Mouse (Mus musculus): ENCODE results near the gene Prkar2b. TPM values are rescaled to one million over a fixed set of nuclear protein-coding genes. Genes with fewer than 3 reads are reported as not detected.

Prkar2b gene
- polyA plus RNA-seq, 1 experiment from 2014 or later, result 31.1 TPM

DNA sequence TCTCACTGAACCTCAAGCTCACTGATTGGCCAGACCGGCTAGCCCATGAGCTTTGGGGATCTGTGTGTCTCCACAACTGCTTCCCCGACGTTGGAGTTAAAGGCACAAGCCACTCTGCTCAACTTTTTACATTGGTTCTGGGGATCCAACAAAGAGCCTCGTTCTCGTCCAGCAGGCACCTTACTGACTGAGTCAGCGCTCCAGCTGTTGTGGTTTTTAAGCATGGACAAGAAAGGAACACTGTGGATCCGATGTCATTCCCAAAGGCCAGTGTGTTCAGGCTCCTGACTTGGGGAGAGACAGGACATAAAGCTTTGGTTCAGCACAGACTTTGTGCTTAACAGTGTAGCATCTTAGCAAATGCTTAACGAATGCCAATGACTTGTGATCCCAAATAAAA is 89.5 kb downstream of the Prkar2b start:
- Histone ChIP-seq H3K36me3 (replicated peaks) (no peaks in the 10 kb centered on the region), H3K27ac (no peak overlapping the region), H3K4me3 (no peak overlapping the region), H3K4me1 (no peaks in the 10 kb centered on the region), H3K9me3 (no peaks in the 10 kb centered on the region), H3K27me3 (ENCODE audit: poor library complexity, severe bottlenecking) (no peaks in the 10 kb centered on the region)
- 89% methylated on average over 8 of the region's 8 CpGs for WGBS
- no peak for DNase-seq (ENCODE audit: extremely low spot score, low spot score)

DNA sequence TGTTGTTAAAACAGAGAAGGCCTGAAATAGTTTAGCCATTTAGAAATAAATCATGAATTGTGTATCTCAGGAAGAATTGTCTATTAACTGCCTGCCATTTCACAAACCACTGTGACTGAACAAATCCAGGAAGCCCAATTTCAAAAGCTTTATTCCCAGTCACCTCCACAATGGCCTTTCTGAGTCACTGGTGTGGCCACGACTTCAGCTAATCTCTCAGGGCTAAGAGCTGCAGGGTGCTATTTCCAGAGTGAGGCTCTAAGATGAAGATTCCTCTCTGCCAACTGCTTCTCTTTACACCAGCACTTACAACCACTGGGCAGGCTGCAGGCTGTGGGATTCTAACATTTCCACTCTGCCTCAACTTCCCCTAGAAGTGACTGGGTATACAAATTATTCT is 92.0 kb downstream of the Prkar2b start:
- no peak overlapping the region for H3K4me3 ChIP-seq
- peaks cover 2% of the 10 kb centered on the region for H3K36me3 ChIP-seq (replicated peaks)
- 27% methylated on average over 1 of the region's 1 CpGs for WGBS
- DNase-seq (ENCODE audit: extremely low spot score, low spot score), result no peak
- no peaks in the 10 kb centered on the region for H3K4me1 ChIP-seq
- no peak overlapping the region for H3K27ac ChIP-seq
- H3K27me3 ChIP-seq (ENCODE audit: poor library complexity, severe bottlenecking), result no peaks in the 10 kb centered on the region
- H3K9me3 ChIP-seq, result no peaks in the 10 kb centered on the region

DNA sequence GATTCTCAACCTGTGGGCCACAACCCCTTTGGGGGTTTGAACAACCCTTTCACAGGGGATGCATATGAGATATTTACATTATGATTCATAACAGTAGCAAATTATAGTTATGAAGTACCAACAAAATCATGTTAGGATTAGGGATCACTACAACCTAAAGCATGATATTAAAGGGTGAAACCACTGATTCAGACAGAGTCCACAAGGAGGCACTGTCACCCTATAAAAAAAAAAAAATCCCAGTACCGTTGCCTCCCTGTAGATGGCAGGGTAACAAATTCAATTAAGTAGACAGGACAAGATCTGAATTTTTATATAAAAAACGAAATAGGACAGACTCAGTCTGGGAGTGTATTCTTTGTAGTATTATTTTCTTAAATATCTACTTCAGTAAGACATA is 93.6 kb downstream of the Prkar2b start:
- WGBS, result 10% methylated on average over 2 of the region's 2 CpGs
- Histone ChIP-seq H3K27me3 (ENCODE audit: poor library complexity, severe bottlenecking) (no peaks in the 10 kb centered on the region), H3K9me3 (no peaks in the 10 kb centered on the region), H3K27ac (no peak overlapping the region), H3K4me3 (no peak overlapping the region), H3K36me3 (replicated peaks) (peaks cover 4% of the 10 kb centered on the region), H3K4me1 (no peaks in the 10 kb centered on the region)
- no peak for DNase-seq (ENCODE audit: extremely low spot score, low spot score)

DNA sequence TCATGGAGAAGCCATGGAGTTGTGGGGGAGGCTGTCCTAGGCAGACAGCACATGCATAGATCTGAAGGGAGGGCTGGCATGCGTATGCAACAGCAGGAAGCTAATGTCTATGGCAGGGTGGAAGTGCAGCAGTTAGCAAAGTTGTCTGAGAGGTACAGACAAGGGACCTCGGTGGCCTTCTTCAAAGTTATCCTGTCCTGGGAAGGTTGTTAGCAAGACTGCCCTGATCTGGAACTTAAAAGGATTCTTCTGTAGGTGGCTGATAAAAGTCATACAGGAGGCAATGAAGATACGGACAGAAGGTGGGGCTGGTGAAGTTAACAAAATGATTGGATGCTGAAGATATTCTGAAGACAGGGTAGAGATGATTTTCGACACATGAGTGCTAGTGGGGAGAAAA is 94.7 kb downstream of the Prkar2b start:
- DNase-seq (ENCODE audit: extremely low spot score, low spot score), result no peak
- 86% methylated on average over 4 of the region's 4 CpGs for WGBS
- Histone ChIP-seq H3K9me3 (no peaks in the 10 kb centered on the region), H3K4me1 (no peaks in the 10 kb centered on the region), H3K27ac (no peak overlapping the region), H3K36me3 (replicated peaks) (peaks cover 4% of the 10 kb centered on the region), H3K4me3 (no peak overlapping the region), H3K27me3 (ENCODE audit: poor library complexity, severe bottlenecking) (no peaks in the 10 kb centered on the region)

DNA sequence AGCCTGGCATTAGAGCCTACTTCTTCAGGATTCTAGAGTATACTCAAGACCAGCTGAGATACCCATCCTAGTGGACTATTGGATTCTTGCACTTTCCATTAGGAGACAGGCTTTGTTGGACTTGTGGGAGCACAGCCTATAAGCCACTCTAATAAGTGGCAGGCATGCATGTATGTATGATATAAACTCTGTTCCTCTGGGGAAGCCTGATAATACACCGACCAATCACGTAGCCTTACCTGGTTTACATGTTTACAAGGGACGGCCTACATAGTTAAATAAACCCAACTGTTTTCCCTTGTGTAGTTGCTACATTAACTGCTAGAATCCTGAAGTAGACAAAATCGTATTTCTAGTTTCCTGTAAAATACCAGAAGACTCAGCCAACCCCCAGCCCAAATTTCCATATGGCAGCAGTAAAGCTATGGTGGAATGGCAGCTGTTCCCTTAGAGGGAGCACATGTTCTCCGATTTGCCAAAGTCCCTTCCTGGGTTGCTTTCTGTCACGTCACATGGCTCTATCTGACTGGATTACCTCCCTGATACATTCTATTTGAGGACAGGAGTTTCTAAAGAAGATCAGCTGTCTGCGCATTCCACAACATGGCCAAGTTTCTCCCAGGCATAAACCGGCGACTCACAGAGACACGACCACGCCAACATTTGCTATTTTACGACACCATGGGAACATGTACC is 95.4 kb downstream of the Prkar2b start:
- WGBS, result 92% methylated on average over 12 of the region's 12 CpGs
- Histone ChIP-seq H3K27ac (no peak overlapping the region), H3K9me3 (no peaks in the 10 kb centered on the region), H3K4me1 (no peaks in the 10 kb centered on the region), H3K4me3 (no peak overlapping the region), H3K36me3 (replicated peaks) (peaks cover 4% of the 10 kb centered on the region), H3K27me3 (ENCODE audit: poor library complexity, severe bottlenecking) (no peaks in the 10 kb centered on the region)
- no peak for DNase-seq (ENCODE audit: extremely low spot score, low spot score)

DNA sequence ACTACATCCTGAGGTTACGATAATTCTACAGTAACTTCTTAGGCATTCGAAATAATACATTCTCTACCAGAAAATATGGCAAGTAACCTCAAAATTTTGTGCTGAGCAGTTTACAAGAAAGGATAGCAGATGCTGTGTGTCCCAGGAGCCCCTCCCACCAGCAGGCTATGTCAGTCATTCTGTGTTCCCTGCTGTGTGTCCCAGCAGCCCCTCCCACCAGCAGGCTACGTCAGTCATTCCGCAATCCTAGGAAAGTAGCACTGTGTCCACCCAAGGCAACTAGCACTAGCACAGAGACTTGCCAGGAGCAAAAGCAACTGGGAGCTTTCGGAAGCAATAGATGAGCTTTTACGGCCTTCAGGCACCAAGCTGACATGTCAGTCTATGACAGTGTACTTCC is 97.0 kb downstream of the Prkar2b start:
- Histone ChIP-seq H3K27me3 (ENCODE audit: poor library complexity, severe bottlenecking) (no peaks in the 10 kb centered on the region), H3K9me3 (no peaks in the 10 kb centered on the region), H3K36me3 (replicated peaks) (peaks cover 4% of the 10 kb centered on the region), H3K4me1 (no peaks in the 10 kb centered on the region), H3K4me3 (no peak overlapping the region), H3K27ac (no peak overlapping the region)
- DNase-seq (ENCODE audit: extremely low spot score, low spot score), result no peak
- 89% methylated on average over 6 of the region's 6 CpGs for WGBS

DNA sequence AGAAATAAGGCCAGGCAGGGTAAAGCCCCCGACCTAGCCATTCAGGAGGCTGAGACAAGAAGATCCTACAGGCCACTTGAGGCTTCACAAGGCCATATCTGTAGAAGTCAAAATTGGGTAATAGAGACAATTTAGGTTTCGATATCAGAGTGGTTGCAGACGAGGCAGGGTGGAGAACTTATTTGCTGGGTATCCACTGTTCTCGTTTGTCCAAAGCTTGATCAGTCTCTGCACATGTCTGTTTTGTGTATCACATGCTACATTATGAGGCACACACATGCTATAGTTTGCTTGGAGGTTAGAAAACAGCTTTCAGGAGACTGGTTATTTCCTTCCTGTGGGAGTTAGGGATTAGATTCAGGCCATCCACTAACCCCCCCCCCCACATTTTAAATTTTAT is 105.3 kb downstream of the Prkar2b start:
- H3K4me1 ChIP-seq, result peaks cover 4% of the 10 kb centered on the region
- H3K27ac ChIP-seq, result no peak overlapping the region
- WGBS, result 85% methylated on average over 4 of the region's 4 CpGs
- DNase-seq (ENCODE audit: extremely low spot score, low spot score), result no peak
- no peaks in the 10 kb centered on the region for H3K36me3 ChIP-seq (replicated peaks)
- H3K9me3 ChIP-seq, result no peaks in the 10 kb centered on the region
- no peaks in the 10 kb centered on the region for H3K27me3 ChIP-seq (ENCODE audit: poor library complexity, severe bottlenecking)
- no peak overlapping the region for H3K4me3 ChIP-seq

DNA sequence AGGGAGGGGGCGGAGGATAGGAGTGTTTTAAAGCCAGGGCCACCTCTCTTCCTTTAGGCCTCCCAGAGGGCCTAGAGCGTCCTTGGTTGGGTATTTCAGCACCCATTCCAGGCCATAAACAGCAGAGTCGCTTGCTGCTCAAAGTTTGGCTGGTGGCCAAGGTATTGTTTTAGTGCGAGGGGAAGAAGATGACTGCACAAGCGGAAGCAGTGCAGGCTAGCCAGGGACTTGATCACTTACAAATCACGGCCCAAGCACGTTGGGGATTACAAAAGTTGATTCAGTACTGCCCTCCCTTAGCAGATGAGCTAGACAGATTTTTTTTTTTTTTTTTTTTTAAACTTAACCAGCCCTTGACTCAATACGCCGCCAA is 110.5 kb downstream of the Prkar2b start:
- Histone ChIP-seq H3K27me3 (ENCODE audit: poor library complexity, severe bottlenecking) (no peaks in the 10 kb centered on the region), H3K36me3 (replicated peaks) (peaks cover 5% of the 10 kb centered on the region), H3K27ac (peak overlapping the region; percentile 72), H3K9me3 (no peaks in the 10 kb centered on the region), H3K4me3 (peak overlapping the region; percentile 93), H3K4me1 (peaks cover 18% of the 10 kb centered on the region)
- DNase-seq (ENCODE audit: extremely low spot score, low spot score), result no peak
- 7% methylated on average over 9 of the region's 9 CpGs for WGBS

DNA sequence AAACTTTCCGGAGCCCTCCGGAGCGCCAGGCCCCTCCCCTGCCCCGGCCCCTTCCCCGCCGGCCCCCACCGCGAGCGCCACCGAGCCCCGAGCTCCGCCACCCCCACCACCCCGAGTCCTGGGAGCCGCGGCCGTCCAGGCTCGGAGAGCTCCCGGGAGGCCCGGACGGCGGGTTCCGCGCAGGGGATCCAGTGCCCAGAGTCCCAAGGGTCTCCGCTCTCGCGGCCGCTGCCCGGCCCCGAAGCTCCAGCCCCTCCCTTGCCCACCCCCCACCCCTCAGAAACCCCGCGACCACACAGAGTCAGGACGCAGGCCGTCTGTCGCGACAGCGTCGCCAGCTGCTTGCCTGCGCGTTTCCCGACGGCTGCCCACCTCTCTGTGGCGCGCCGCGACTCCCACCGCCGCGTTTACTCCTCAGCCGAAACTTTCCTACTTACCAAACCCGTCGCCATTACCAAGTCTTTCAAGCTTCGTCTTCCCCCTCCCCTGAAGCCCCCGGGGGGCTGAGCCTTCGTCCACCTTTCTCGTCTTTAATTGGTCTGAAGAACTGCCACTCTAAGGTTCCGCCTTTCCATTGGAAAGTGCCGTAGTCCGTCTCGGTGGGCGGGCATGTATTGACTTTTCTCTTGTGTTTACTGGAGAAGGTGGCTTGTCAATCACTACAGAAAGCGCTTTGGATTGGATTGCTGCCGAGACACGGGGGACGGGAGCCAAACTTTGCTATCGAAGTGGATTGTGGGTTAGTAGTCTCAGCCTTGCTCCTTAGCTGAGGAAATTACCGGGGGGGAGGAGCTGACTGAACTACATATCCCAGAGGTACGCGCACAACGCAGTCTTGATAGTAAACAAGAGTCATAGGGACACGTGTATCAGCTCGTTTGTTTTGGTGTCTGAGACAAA is 111.1 kb downstream of the Prkar2b start, which contains the start of gene Hbp1:
TSS of gene Hbp1 (minus strand) at position 777 of the 900 bp plus-strand sequence.
- H3K27ac ChIP-seq, result peak within 1 kb of the TSS; percentile 100
- no peaks in the 10 kb centered on the region for H3K9me3 ChIP-seq
- peak; percentile 95 for DNase-seq (ENCODE audit: extremely low spot score, low spot score)
- WGBS, result under 1% methylated on average over 65 of the region's 71 CpGs
- no peaks in the 10 kb centered on the region for H3K27me3 ChIP-seq (ENCODE audit: poor library complexity, severe bottlenecking)
- H3K4me1 ChIP-seq, result peaks cover 18% of the 10 kb centered on the region
- H3K4me3 ChIP-seq, result peak within 1 kb of the TSS; percentile 93
- peaks cover 5% of the 10 kb centered on the region for H3K36me3 ChIP-seq (replicated peaks)

DNA sequence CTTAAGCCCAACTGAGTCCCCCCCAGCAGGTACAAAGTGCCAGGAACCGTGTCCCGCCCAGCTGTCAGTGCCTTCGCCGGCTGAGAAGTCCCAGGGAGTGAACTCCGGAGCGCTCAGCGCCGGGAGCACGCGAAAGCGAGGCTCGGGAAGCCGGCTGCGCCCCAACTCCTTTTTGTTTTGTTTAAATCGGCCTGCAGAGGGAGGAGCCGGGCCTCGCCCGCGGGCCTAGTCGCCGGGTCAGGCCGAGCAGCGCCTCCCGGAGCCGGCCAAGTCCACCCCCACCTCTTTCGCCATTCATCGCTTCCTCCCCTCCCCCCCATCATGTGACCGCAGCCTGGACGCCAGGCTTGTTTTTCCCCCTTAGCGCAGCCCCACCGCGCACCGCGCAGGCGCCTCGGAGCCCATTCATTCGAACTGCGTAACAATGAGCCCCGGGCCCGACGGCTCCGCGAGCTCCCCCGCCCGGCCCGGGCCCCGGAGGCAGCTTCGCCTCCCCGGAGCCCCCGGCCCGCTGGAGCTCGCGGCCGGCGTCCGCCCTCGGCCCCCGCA is 111.8 kb downstream of the Prkar2b start:
- peak; percentile 98 for DNase-seq (ENCODE audit: extremely low spot score, low spot score)
- no peaks in the 10 kb centered on the region for H3K27me3 ChIP-seq (ENCODE audit: poor library complexity, severe bottlenecking)
- peak overlapping the region; percentile 93 for H3K4me3 ChIP-seq
- peaks cover 18% of the 10 kb centered on the region for H3K4me1 ChIP-seq
- H3K9me3 ChIP-seq, result no peaks in the 10 kb centered on the region
- peaks cover 5% of the 10 kb centered on the region for H3K36me3 ChIP-seq (replicated peaks)
- WGBS, result under 1% methylated on average over 58 of the region's 58 CpGs
- peak overlapping the region; percentile 100 for H3K27ac ChIP-seq

DNA sequence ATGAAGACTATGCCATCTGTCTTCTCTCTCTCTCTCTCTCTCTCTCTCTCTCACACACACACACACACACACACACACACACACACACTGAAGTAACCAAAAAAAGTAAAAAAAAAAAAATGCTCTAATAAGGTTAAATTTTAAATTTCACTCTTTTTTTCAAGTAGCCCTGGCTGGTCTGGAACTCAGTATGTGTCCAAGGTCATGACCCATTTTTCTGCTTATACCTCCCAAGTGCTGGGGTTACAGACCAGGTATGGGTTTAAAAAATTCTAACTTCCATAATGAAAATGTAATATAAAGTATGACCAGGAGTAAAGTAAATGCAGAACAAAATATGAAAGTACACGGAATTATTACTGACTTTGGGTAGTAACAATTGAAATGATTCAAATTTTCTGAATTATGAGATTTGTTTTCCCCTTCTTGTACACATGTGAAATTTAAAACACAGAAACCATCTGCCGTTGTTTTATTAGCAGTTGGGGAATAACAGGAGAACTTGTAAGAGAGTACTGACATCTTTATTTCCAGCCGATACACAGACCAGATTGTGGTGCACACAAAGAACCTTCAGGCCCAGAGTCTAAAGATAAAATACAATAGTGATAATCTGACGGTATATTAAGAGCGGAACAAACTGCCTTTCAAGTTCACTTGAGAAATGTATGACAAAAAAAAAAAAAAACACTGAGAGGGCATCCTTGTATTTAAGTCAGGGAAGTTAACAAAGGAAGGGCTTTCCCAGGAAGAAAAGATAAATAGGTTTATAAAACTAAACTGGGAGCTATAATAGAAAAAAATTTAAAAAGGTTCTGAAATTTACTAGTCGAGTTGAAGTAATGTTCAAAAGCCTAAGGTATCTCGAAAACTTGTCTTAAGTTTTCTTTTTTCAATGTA is 112.7 kb downstream of the Prkar2b start:
- 41% methylated on average over 7 of the region's 7 CpGs for WGBS
- Histone ChIP-seq H3K9me3 (no peaks in the 10 kb centered on the region), H3K27me3 (ENCODE audit: poor library complexity, severe bottlenecking) (no peaks in the 10 kb centered on the region), H3K27ac (peak overlapping the region; percentile 100), H3K4me3 (peak overlapping the region; percentile 93), H3K36me3 (replicated peaks) (peaks cover 11% of the 10 kb centered on the region), H3K4me1 (peaks cover 18% of the 10 kb centered on the region)
- DNase-seq (ENCODE audit: extremely low spot score, low spot score), result no peak

DNA sequence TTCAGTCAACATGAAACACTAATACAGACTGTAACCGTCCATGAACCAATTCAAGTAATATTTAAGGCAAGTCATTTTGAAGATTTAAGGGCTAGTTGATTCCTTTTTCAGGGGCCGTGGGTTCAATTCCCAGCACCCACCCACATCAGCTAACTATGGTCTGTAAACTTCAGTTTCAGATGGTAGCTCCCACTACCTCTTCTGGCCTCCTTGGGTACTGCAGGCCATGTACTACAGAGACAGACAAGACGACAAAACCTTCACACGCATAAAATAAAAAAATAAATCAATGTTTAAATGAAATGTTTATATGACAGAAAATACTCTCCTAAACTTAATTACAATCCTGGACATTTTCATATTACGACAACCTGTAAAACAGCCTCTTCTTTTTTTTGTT is 113.6 kb downstream of the Prkar2b start:
- peaks cover 20% of the 10 kb centered on the region for H3K36me3 ChIP-seq (replicated peaks)
- H3K27ac ChIP-seq, result no peak overlapping the region
- no peaks in the 10 kb centered on the region for H3K27me3 ChIP-seq (ENCODE audit: poor library complexity, severe bottlenecking)
- no peak for DNase-seq (ENCODE audit: extremely low spot score, low spot score)
- H3K4me1 ChIP-seq, result peaks cover 18% of the 10 kb centered on the region
- WGBS, result 92% methylated on average over 5 of the region's 5 CpGs
- H3K4me3 ChIP-seq, result no peak overlapping the region
- H3K9me3 ChIP-seq, result no peaks in the 10 kb centered on the region
